Mouse (Mus musculus) NIH3T3 (cell line): ENCODE results near the gene Sf3a2.
"Not testable (repeated sequence)": the region's sequence is repeated elsewhere in the genome, so short reads cannot be mapped to it uniquely, and the experiment has no call there.

Experiments
- DNase-seq: peaks from one replicate; pipeline ENCODE4 v3.0.0-alpha.2; 2012; ENCODE audit warnings: low read depth

Gene Sf3a2

DNA sequence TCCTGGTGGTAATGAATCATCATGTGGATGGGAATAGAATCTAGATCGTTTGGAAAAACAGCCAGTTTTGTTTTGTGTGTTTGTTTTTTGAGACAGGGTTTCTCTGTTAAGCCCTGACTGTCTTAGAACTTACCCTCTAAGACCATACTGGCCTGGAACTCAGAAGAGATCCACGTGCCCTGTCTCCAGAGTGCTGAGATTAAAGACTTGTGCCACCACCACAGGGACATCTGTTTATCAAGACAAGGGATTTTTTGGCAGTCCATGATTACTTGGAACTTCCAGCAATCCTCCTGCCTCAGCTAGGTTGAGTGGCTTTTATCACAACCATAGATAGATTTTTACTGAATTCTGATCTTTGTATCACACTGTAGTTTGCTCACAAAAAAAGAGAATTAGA, 26.8 kb downstream of the Sf3a2 start:
- DNase-seq: no peak

DNA sequence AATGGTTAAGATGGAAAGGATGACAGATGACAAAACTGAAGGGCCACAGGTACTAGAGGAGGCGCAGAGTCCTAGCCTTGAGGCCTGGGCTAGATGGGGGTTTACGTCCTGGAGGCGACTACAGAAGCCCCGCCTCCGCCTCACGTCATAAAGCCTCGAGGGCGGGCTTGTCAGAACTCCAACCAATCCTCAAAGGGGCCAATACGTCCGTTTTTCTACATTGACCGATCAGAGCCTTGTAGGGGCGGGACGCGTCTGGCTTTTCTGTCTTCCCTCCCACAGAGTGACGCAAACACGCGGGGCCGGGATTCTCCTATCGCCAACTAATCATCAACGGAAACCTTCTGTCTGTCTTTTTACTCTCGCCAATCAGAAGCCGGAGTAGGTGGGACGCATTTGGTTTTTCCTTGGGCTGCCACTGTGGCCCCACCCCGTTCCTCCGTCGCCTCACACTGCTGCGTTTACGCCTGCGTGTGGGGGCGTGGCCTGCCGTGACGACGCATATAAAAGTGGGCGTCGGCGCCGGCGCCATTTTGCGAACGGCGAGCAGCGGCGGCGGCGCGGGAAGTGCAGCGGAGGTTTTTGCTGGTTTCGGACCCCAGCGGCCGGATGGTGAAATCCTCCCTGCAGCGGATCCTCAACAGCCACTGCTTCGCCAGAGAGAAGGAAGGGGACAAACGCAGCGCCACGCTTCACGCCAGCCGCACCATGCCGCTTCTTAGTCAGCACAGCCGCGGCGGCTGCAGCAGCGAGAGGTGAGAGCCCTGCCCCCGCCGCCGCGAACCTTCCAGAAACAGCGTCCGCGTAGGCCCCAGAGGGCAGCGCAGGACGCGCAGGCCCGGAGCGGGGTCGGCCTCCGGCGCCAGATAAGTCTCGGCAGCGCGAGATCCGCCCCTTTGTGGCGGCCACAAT, 28.4 kb downstream of the Sf3a2 start, which contains the start of gene Oaz1:
TSS of gene Oaz1 (plus strand) at position 506 of the 912 bp plus-strand sequence.
- peak; percentile 100 for DNase-seq

DNA sequence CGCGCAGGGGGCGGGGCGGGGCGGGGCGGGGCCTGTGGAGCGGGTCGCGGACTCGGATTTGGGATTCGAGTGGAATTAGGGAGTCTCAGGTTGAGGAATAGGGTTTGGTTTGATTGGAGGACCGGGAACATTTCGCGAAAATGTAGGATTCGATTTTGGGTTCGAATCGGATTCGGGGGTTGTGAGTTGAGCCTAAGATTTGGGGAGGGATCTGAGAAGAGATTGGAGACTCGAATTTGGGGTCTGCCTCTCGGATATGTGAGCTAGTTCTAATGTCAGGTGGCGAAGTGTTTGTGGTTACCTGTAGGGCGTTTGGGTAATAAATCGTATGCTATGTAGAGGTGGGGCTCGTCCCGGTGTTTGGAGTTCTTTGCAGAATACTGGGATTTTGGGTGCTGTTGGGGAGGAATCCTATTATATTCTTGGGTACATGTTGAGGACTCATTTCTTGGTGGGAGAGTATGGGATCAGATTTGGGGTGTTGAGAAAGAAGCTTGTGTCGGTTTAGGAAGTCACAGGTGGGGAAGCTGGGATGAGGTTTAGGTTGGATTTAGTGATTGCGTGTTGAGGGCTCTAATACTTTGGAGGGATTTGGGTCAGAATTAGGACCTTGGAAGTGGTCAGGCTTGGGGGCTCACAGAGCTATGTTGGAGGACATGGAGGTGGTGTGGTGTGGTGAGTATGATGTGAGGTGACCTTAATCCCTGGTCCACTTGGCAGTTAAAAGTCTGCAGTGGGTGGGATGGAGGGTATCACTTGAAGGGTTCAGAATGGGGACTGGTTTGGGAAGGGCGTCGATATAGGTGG, 29.3 kb downstream of the Sf3a2 start:
- DNase-seq: no peak

DNA sequence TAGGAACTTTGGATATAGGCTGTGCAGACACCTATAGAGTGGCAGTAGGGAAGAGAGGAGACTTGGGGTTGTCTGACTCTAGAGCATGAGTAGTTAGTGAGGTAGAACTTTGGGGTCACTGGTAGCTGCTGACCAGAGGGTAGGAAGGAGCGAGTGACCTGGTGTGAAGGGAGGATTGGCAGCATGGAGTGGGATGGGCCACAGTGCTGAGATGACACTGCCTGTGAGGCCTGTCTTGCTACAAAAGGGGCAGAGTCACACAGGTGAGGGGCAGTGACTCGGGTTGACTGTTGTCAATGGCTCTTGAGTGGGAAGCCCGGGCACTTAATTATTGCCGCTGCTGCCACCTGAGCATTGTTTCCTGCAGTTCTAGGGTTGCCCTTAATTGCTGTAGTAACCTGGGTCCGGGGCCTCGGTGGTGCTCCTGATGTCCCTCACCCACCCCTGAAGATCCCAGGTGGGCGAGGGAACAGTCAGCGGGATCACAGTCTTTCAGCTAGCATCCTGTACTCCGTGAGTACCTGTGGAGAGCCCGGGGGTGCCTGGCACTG, 29.9 kb downstream of the Sf3a2 start:
- DNase-seq: no peak

DNA sequence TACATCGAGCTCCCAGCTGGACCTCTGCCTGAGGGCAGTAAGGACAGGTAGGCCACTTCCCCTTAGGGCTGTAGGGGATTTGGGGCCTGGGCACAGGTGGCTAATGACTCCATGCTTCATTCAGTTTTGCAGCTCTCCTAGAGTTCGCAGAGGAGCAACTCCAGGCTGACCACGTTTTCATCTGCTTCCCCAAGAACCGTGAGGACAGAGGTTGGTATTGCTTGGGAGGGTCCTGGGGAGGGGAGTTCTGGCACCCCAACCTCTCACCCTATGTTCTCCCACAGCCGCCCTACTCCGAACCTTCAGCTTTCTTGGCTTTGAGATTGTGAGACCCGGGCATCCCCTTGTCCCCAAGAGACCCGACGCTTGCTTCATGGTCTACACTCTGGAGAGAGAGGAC, 30.6 kb downstream of the Sf3a2 start:
- DNase-seq: not testable (repeated sequence)

DNA sequence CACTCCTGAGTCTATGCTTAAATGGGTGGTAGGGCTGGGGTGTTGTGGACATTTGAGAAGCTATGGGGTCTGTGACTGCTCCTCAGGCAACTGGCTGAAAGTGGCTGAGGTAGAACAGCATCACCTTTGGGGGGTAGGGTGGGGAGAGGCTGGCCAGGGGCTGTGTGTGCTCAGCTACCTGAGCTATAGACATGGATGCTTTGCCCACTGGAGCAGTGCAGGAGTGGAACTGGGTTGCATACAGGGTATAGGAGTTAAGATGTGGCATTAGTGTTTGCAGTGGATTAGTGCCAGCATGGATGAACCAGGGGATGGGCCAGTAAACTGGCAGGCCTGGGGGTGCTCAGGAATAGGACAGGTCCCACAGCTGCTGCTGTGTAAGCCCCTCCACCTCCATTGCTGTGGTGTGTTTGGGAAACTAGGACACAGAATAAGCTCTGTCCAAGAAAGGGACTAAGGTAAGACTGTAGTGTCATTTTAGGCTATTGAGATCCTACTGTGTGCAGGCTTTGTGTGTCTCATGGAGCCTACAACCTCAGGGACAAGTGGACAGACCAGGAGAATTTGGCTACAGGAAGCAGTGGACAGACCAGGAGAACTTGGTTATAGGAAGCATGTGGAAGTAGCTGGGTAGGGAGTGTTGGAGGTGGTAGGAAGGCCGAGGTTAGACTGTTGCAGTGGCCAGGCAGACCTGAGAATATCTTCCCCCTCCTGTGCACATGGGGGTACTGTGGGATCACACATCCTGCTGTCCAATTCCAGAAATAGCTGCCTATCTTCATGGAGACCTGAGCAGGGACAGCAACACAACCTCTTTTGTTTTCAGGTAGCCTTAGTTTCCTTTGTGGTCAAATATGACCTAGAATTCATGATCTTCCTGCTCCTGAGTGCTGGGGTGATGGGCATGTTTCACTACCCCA, 31.6 kb downstream of the Sf3a2 start:
- no peak for DNase-seq

DNA sequence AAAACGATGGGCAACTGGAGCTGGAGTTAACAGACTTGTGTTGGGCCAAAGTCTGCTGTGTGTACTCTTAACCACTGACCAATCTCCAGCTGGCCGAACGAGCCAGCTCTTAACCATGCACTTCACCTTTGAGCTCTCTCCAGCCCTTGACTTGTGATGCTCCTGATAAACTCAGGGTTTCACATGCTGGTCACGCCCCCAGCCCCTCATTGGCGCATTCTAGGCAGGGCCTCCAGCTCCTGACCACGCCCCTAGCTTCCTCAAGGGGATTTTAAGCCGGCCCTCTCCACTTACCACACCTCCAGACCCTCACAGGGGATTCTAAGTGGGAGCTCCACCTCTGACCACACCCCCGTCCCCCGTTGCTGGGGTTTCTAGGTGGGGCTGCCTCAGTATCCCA, 33.1 kb downstream of the Sf3a2 start:
- DNase-seq: peak; percentile 61

- no peak for DNase-seq
Observed at GRCm38 (mm10) chr10:80832818-80833217, 34.8 kb downstream of the Sf3a2 start.

GRCm38 (mm10) chr10:80835617-80836016, 37.6 kb downstream of the Sf3a2 start:
- DNase-seq: no peak

DNA sequence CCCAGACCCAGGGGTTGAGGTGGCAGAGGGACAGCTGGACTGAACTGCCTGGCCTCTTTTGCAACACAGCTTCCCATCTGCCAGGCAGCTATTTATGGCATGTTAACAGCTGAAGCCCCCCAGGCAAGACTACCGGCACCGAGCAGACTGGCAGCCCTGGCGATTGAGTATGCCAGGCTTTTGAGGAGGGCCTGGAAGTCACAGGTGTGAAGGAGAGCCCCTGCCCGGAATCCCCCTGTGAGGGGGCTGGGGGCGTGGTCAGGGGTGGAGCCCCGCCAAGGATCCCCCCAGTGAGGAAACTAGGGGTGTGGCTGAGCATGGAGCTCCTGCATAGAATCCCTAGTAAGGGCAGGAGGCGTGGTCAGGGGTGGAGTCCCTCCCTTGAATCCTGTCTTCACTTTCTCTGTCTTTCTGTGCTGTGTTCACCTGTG, 39.0 kb downstream of the Sf3a2 start:
- no peak for DNase-seq

- no peak for DNase-seq
Observed at GRCm38 (mm10) chr10:80837827-80838226, 39.8 kb downstream of the Sf3a2 start.

GRCm38 (mm10) chr10:80838346-80838912, 40.4 kb downstream of the Sf3a2 start:
- DNase-seq: peak; percentile 48

- no peak for DNase-seq
Observed at GRCm38 (mm10) chr10:80839848-80840247, 41.9 kb downstream of the Sf3a2 start.

- no peak for DNase-seq
Observed at GRCm38 (mm10) chr10:80841685-80842084, 43.7 kb downstream of the Sf3a2 start.

GRCm38 (mm10) chr10:80842334-80842733, 44.3 kb downstream of the Sf3a2 start:
- DNase-seq: no peak

GRCm38 (mm10) chr10:80843087-80843930, 45.3 kb downstream of the Sf3a2 start:
- DNase-seq: no peak

DNA sequence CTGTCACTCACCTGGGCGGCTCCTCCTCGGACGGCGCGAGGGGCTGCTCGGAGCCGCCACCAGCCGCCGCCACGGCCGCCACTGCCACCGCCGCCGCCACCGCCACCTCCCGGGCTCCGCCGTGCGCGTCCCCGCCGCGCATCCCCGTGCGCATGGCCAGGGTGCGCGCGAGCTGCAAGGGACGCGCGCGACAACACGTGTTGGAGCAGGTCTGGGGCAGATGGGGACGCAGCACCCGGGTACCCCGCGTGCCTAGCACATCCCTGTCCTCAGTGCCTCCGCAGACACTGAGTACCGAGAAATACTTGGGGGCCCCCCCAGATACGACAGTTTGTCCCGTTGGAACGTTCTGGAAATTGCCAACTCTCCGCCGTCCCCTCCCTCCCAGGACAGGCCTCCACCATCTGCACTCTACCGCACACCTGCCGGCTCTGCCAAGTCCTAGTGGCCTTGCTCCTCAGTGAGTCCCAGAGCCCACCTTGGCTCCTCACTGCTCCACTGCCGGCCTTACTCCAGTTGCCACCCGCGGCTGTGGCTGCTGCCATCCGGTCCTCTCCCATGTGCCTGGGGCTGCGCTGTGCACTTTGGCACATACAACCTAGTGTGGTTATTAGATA, 46.0 kb downstream of the Sf3a2 start, which contains the start of gene Lingo3:
TSS of gene Lingo3 (minus strand) at position 109 of the 617 bp plus-strand sequence.
- DNase-seq: no peak

- no peak for DNase-seq
Observed at GRCm38 (mm10) chr10:80845055-80845693, 47.2 kb downstream of the Sf3a2 start.

DNA sequence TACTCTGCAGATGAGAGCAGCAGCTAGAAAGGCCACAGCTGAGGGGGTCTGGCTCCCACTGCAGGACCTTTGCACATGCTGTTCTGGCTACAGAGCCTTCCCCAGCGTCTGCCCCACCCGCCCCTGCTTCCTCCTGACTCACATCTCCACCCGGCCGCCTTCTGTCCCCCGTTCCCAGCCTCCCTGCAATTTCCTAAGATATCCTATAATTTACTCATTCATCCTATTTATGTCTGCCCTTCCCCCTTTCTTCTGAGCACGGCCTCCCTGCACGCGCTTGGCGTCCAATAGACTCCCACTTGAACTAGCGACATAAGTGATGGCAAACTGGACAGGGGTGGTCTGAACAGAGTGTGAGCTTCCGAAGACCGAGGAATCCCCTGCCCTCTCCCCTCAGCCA, 47.7 kb downstream of the Sf3a2 start:
- no peak for DNase-seq
